Mouse (Mus musculus) kidney, embryonic 16.5 days (tissue): Measurements from ENCODE around the gene Gm20388. TPM values are rescaled to one million over a fixed set of nuclear protein-coding genes. Genes with fewer than 3 reads are reported as not detected.

Source experiments
- ATAC-seq: fragments of 200-750 bp; cut with Nextera tagmentation; 2 replicates; pipeline ENCODE4 v1.8.0; 2017; ENCODE audit warnings: moderate TSS enrichment; ENCODE audit not compliant: low FRiP score, low TSS enrichment
- H3K27ac ChIP-seq: fragments of 300-500 bp; sonication (generic); 2 replicates; pipeline ENCODE4 v1.5.1; 2014; ENCODE audit warnings: low read length
- H3K27me3 ChIP-seq: fragments of 300-500 bp; sonication (generic); 2 replicates; pipeline ENCODE4 v1.6.1; 2014; ENCODE audit warnings: low read length, control low read depth, mixed read lengths; ENCODE audit not compliant: insufficient read depth
- H3K36me3 ChIP-seq: fragments of 300-500 bp; sonication (generic); 2 replicates; pipeline ENCODE4 v1.6.1; 2014; ENCODE audit warnings: low read length, control low read depth, mixed read lengths; ENCODE audit not compliant: insufficient read depth
- H3K4me1 ChIP-seq: fragments of 300-500 bp; sonication (generic); 2 replicates; pipeline ENCODE4 v1.6.1; 2014; ENCODE audit warnings: low read length, control low read depth, mixed read lengths; ENCODE audit not compliant: insufficient read depth
- H3K4me2 ChIP-seq: fragments of 300-500 bp; sonication (generic); replicated peaks from 2 replicates; pipeline ENCODE4 v1.6.1; 2014; ENCODE audit warnings: low read depth, low read length
- H3K4me3 ChIP-seq: fragments of 300-500 bp; sonication (generic); 2 replicates; pipeline ENCODE4 v1.5.1; 2014; ENCODE audit warnings: mild to moderate bottlenecking, low read length
- H3K9ac ChIP-seq: fragments of 300-500 bp; sonication (generic); replicated peaks from 2 replicates; pipeline ENCODE4 v1.6.1; 2014; ENCODE audit warnings: low read length
- H3K9me3 ChIP-seq: fragments of 300-500 bp; sonication (generic); 2 replicates; pipeline ENCODE4 v1.6.1; 2016; ENCODE audit warnings: low read length, control low read depth
- WGBS: fragments of 180-500 bp; shearing (Covaris S2); extraction: QIAGEN DNeasy Blood & Tissue Kit; methylation state at CpG from one replicate; pipeline ENCODE4 v1.1.7; 2014; 5-methylcytosine and 5-hydroxymethylcytosine counted together
- polyA plus RNA-seq: library from polyadenylated mRNA; unstranded; fragments of >200 nt; fragmentation: Nextera tagmentation; extraction: Ambion mirVana; gene quantifications from 2 replicates; pipeline ENCODE4 v1.2.1, GENCODE M21; 2015

Gene Gm20388
- polyA plus RNA-seq, 1 experiment from 2014 or later: 7.7 TPM

DNA sequence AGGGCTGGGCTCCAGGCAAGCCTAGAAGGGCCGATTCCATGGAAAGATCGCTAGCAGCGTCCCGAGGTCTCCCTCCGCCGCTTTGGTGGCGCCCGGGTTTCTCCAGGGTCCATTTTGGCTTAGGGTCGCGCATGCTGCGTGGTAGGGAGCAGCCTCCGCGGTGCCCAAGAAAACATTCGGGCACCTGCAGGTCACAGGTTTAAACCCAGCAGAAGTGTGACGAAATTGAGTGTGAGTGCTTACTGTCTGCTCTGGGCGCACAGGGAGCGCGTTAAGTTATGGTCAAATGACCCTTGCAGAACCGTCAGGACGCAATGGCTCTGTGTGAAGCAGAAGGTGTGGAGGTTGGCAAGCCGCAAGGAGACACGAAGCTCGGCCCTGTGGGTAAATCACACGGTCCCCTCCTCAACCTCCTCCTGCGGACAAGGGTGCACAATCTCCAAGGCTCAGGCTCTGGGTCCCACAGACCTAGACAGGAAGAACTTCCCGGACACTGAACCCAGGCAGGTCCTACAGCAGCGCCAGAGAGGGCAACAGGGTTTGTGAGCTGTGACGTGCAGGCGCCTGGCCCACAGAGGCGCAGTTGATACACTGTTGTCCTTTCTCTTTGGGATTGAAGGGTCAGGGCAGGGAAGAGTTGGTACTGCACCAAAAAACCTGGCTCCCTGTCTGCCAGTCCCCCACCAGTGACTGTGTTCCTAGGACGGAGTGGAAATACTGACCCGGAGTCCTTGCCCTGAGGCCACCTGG, 1179.2 kb downstream of the Gm20388 start:
- Histone ChIP-seq H3K27me3 (peaks cover 95% of the 10 kb centered on the region), H3K36me3 (no peaks in the 10 kb centered on the region), H3K4me1 (peaks cover 9% of the 10 kb centered on the region; the same call in 1 of the 2 replicates), H3K9me3 (no peaks in the 10 kb centered on the region), H3K4me3 (no peak overlapping the region), H3K4me2 (no peak overlapping the region), H3K9ac (no peak overlapping the region), H3K27ac (no peak overlapping the region)
- WGBS: 3% methylated on average over 32 of the region's 32 CpGs
- no peak for ATAC-seq

DNA sequence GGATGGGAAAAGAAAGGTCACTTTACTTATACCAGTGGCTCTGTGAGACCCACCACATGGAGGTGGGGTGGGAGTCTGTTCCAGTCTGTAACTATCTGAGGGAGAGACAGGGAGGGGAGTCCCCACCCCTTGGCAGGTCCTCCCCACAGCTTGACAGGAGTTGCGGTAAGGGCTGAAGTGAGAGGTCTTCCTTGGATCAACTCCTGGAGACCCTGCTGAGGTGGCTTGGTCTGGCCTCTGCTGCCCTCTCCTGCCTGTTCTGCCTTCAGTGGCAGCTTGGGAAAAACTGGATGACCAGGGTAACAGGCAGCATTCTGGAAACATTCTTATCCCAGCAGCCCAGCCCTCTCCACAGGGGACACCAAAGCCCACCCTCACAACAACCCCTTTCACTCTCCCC, 1180.1 kb downstream of the Gm20388 start:
- Histone ChIP-seq H3K27me3 (peaks cover 91% of the 10 kb centered on the region), H3K36me3 (no peaks in the 10 kb centered on the region), H3K9ac (no peak overlapping the region), H3K27ac (no peak overlapping the region), H3K4me1 (0 out of 2 replicates have a peak, but pooled peaks cover 5% of the 10 kb centered on the region), H3K4me2 (no peak overlapping the region), H3K4me3 (no peak overlapping the region), H3K9me3 (no peaks in the 10 kb centered on the region)
- 0 out of 2 replicates have a peak, but pooled peaks have one; percentile 12 for ATAC-seq
- 0% methylated on average over 1 of the region's 1 CpGs for WGBS

DNA sequence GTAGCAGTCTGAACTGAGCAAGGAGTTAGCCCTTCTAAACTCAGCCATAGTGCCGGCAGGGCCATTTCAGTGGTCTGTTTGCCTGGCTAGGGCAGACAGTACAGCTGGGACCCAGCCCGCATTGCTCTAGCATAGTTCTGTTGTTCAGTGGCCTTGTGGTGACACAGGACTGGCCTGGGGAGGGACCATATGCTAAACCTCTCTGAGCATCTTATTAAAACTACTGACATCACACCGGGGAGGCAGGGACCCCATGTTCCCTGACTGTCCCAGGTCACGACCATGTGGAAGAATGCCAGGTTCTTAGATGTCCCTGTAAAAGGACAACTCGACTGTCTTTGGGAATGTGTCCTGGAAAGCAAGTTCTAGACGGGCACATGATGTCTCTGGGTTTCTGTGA, 1181.5 kb downstream of the Gm20388 start:
- WGBS: 25% methylated on average over 6 of the region's 6 CpGs
- 0 out of 2 replicates have a peak, but pooled peaks have one; percentile 4 for ATAC-seq
- Histone ChIP-seq H3K4me1 (0 out of 2 replicates have a peak, but pooled peaks cover 5% of the 10 kb centered on the region), H3K27me3 (peaks cover 76% of the 10 kb centered on the region), H3K4me3 (no peak overlapping the region), H3K27ac (no peak overlapping the region), H3K36me3 (peaks cover 2% of the 10 kb centered on the region), H3K9me3 (no peaks in the 10 kb centered on the region), H3K9ac (no peak overlapping the region), H3K4me2 (no peak overlapping the region)

DNA sequence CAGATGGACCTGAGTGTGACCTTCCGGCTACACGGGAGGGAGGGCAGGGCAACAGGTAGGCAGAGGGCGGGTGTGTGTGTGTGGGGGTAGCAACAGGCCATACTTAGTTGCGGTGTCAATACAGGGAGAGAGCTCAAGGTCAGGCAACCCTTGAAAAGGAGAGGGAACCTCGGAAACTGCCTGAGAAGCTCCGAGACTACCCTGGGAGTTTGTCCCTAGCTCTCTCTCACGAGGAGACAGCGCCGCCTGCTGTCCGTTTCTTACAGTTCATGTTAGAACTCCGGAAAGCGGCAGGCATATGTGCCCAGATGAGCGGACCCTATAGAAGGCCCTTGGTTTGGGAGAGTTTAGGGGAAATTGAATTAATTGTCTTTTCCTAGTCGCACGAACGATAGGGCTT, 1182.0 kb downstream of the Gm20388 start:
- H3K4me1 ChIP-seq: 0 out of 2 replicates have a peak, but pooled peaks cover 5% of the 10 kb centered on the region
- no peak overlapping the region for H3K27ac ChIP-seq
- no peak overlapping the region for H3K4me2 ChIP-seq
- peaks cover 6% of the 10 kb centered on the region for H3K36me3 ChIP-seq
- H3K4me3 ChIP-seq: no peak overlapping the region
- H3K9me3 ChIP-seq: no peaks in the 10 kb centered on the region
- no peak overlapping the region for H3K9ac ChIP-seq
- H3K27me3 ChIP-seq: peaks cover 72% of the 10 kb centered on the region
- ATAC-seq: peak; percentile 36
- 3% methylated on average over 16 of the region's 16 CpGs for WGBS

DNA sequence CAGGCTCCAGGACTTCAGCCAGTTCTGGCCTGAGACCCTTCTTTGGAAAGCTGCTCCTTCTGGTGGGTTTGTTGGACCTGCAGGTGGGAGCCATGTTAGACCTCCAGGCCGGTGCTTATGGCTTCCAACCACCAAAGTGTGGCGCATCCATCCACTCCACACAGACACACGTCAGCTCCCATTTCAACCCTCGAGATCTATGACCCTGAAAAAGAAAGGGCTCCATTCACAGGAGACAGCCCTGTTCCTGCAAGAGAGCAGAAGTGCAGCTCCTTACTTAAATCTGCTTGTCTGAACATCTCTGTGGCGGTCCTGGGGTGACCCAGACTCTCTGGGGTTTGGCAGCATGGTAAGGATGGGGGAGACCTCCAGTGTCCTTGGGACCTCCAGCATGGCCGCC, 1182.9 kb downstream of the Gm20388 start:
- H3K36me3 ChIP-seq: peaks cover 13% of the 10 kb centered on the region
- ATAC-seq: no peak
- no peak overlapping the region for H3K27ac ChIP-seq
- no peak overlapping the region for H3K4me2 ChIP-seq
- 0 out of 2 replicates have a peak, but pooled peaks cover 5% of the 10 kb centered on the region for H3K4me1 ChIP-seq
- peaks cover 63% of the 10 kb centered on the region for H3K27me3 ChIP-seq
- WGBS: 51% methylated on average over 6 of the region's 6 CpGs
- no peak overlapping the region for H3K9ac ChIP-seq
- no peak overlapping the region for H3K4me3 ChIP-seq
- H3K9me3 ChIP-seq: no peaks in the 10 kb centered on the region

DNA sequence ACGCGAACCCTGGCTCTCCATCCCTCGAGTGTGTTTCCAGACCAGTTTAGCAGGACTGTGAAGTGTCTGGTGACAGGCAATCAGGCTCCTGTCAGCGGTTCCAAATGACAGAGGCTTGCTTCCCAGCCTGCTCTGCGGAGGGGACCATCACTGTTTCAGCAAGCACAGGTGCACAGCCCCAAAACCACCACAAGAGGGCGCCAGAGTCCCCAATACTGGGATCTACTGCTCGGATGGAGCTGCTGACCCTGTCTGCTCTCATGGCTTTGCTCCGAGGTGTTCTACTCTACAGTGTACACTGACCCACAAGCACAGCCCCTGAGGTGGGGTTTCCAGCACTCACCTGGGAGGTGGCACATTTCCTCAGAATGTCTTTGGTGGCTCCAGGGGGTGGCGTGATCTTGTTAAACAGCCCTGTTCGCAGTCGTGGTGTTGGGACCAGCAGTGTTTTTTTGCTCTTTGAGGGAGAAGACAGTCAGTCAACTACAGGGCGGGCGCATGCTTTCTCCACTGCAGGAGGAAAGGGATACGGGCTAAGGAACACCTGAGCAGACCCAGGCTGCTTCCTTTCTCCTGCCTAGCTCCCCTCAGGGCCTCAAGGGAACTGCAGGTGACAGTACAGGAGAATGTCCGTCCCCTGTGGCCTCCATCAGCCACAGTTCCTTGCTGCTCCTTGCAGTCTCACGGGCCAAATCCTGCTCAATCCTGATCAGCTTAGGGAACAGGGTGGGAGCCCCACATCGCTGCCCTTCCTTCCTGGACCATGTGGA, 1193.6 kb downstream of the Gm20388 start:
- Histone ChIP-seq H3K9ac (no peak overlapping the region), H3K4me3 (no peak overlapping the region), H3K4me2 (no peak overlapping the region), H3K9me3 (no peaks in the 10 kb centered on the region), H3K27me3 (no peaks in the 10 kb centered on the region), H3K4me1 (peaks cover 11% of the 10 kb centered on the region), H3K27ac (no peak overlapping the region), H3K36me3 (peaks cover 35% of the 10 kb centered on the region)
- WGBS: 44% methylated on average over 17 of the region's 17 CpGs
- ATAC-seq: peak; percentile 36; the same call in 1 of the 2 replicates

DNA sequence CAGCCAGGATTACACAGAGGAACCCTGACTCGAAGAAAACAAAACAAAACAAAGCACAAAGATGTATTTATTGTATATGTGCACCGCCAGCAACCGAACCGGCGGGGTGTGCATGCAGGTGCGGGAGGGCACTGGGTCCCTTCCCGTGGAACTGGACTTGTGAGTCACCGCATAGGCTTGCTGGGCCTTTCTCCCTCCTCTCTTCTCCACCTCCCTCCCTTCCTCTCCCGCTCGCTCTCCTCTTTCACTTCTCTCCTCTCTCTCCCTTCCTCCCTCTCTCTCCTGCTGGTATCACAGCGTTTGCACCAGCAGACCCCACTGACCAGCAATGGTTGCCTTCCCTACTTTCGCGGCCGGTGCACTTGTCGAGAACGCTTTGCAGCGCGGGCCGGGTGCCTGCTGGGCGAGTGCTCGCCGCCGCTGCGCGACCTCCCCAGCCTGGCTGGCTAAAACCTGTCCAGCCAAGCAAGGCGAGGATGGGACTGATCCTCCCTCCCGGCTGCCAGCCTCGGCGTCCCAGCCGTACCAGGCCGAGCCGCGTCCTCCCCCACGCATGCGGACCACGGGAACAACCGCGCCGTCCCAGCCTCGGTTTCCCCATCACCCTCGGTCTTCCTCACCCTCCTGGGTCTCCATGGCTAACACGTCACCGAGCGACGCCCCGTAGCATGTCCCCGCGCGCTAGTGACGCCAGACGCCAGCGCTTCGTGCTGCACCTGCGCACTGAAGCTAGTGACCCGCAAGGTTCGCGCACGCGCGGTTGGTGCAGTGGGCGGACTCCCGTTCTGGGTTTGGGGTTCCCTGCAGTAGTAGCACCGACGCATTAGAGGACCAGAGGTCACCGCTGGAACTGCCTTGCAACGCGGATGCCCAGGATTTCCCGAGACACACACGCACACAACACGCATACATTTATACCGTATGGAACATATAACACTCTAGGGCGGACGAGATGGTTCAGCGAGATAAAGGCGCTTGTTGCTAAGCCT, 1197.3 kb downstream of the Gm20388 start, which contains the start of gene Mthfsd:
TSS of gene Mthfsd (minus strand) at position 725 of the 989 bp plus-strand sequence.
- Histone ChIP-seq H3K27ac (peak within 1 kb of the TSS; percentile 76), H3K36me3 (peaks cover 5% of the 10 kb centered on the region), H3K4me1 (peaks cover 13% of the 10 kb centered on the region), H3K4me3 (peak within 1 kb of the TSS; percentile 92), H3K4me2 (peak within 1 kb of the TSS; percentile 78), H3K27me3 (peaks cover 7% of the 10 kb centered on the region), H3K9me3 (no peaks in the 10 kb centered on the region), H3K9ac (peak within 1 kb of the TSS; percentile 94)
- 1% methylated on average over 75 of the region's 75 CpGs for WGBS
- ATAC-seq: peak; percentile 91

DNA sequence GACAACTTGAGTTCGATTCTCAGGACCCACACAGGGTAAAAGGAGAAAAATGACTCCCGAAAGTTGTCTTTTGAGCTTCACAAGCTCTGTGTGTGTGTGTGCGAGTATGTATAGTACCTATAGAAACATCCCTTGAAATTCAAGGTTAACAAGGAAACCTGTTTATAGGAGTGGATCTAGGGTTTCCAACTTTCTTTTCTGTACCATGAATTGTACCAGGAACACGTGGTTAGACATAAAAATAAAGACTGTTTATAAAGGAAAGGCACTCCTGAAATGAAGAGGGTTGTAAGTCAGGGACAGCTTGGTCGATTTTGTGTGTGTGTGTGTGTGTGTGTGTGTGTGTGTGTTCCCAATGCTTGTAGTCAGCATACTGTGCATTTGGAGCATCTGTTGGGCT, 1198.0 kb downstream of the Gm20388 start:
- Histone ChIP-seq H3K27ac (no peak overlapping the region), H3K4me3 (peak overlapping the region; percentile 92), H3K4me1 (peaks cover 17% of the 10 kb centered on the region), H3K36me3 (no peaks in the 10 kb centered on the region; the same call in none of the 2 replicates), H3K9me3 (no peaks in the 10 kb centered on the region), H3K9ac (peak overlapping the region; percentile 94), H3K27me3 (peaks cover 7% of the 10 kb centered on the region), H3K4me2 (peak overlapping the region; percentile 78)
- WGBS: 9% methylated on average over 5 of the region's 5 CpGs
- ATAC-seq: no peak
